Mouse (Mus musculus) C2C12 (cell line): ENCODE measurements around the gene Dnajb13. TPM values are rescaled to one million over a fixed set of nuclear protein-coding genes. Genes with fewer than 3 reads are reported as not detected.

ENCODE experiments used
- H3K27me3 ChIP-seq: one replicate; pipeline ENCODE4 v1.6.1; 2011; ENCODE audit not compliant: control insufficient read depth, insufficient read depth, insufficient read length
- H3K36me3 ChIP-seq: one replicate; pipeline ENCODE4 v1.6.1; 2011; ENCODE audit not compliant: control insufficient read depth, insufficient read depth
- H3K4me3 ChIP-seq: one replicate; pipeline ENCODE4 v1.5.1; 2011; ENCODE audit warnings: mild to moderate bottlenecking, control low read depth; ENCODE audit not compliant: poor library complexity, insufficient read depth, severe bottlenecking
- H3K79me2 ChIP-seq: one replicate; pipeline ENCODE4 v1.6.1; 2011; ENCODE audit not compliant: control insufficient read depth, insufficient read depth
- H3K79me3 ChIP-seq: one replicate; pipeline ENCODE4 v1.6.1; 2011; ENCODE audit warnings: low read depth, control low read depth
- H3ac ChIP-seq: one replicate; pipeline ENCODE3; 2011; ENCODE audit warnings: low read depth; ENCODE audit not compliant: control insufficient read depth, insufficient read length
- CEBPB ChIP-seq: IDR thresholded peaks from one replicate; pipeline ENCODE4 v1.6.1; 2011; ENCODE audit warnings: low read depth, mild to moderate bottlenecking, control low read depth, moderate library complexity
- CTCF ChIP-seq: IDR thresholded peaks from one replicate; pipeline ENCODE4 v1.5.1; 2011; ENCODE audit not compliant: control insufficient read depth, insufficient read depth, insufficient read length
- FOSL1 ChIP-seq: IDR thresholded peaks from one replicate; pipeline ENCODE4 v1.8.0; 2011; ENCODE audit warnings: mild to moderate bottlenecking, low read length; ENCODE audit not compliant: poor library complexity, insufficient read depth, severe bottlenecking
- MAX ChIP-seq: IDR thresholded peaks from one replicate; pipeline ENCODE4 v1.6.1; 2011; ENCODE audit warnings: mild to moderate bottlenecking, control low read depth
- MYOD1 ChIP-seq: IDR thresholded peaks from one replicate; pipeline ENCODE4 v1.6.1; 2011; ENCODE audit warnings: low read depth; ENCODE audit not compliant: control insufficient read depth, insufficient read length
- MYOG ChIP-seq: IDR thresholded peaks from one replicate; pipeline ENCODE4 v1.6.1; 2011; ENCODE audit not compliant: control insufficient read depth, insufficient read length; ENCODE audit errors: extremely low read depth
- USF1 ChIP-seq: IDR thresholded peaks from one replicate; pipeline ENCODE4 v1.6.1; 2011; ENCODE audit warnings: low read depth, mild to moderate bottlenecking, control low read depth, moderate library complexity
- long read RNA-seq, 2 experiments: library from polyadenylated mRNA; unstranded; transcript quantifications; one replicate each; pipeline ENCODE4 v2.0.0; 2019 to 2020
- polyA plus RNA-seq: library from polyadenylated mRNA; unstranded; fragments of >200 nt; fragmentation: generic; extraction: Trizol; gene quantifications from one replicate; pipeline ENCODE4 v1.2.1, GENCODE M21; 2012; ENCODE audit warnings: missing spikeins

The Dnajb13 gene
- polyA plus RNA-seq, result 0.07 TPM
- long read RNA-seq, experiment 1, result 0 reads
- long read RNA-seq, experiment 2, result 0 reads

DNA sequence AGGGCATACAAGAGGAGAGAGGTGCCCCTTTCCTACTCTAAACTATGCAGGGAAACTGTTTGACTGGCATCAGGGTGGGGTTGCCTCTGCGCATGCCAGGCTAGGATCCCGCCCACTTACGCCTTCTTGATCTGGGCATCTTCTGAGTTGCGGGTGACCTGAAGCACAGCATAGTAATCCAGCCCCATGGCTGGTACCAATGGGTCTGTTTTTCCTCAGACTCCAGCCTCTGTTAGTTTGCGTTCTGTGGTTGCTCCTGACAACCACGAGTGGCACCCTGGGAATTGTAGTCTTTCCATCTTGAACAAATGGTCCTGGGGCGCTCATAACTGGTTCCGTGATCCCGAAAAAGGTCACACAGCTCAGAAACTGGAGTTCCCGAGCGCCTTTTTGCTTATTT lies at the start of gene Dnajb13:
Gene Dnajb13 (minus strand): TSS at position 388 of the 400 bp plus-strand sequence.
- Histone ChIP-seq H3K27me3 (no peaks in the 10 kb centered on the region), H3K4me3 (no peak within 1 kb of the TSS), H3ac (no peak within 1 kb of the TSS), H3K79me3 (no peaks in the 10 kb centered on the region), H3K36me3 (no peaks in the 10 kb centered on the region), H3K79me2 (no peaks in the 10 kb centered on the region)
- TF ChIP-seq CEBPB, result no peak
- TF ChIP-seq MYOD1, result no peak
- TF ChIP-seq CTCF, result no peak
- TF ChIP-seq MYOG, result no peak
- no peak for TF ChIP-seq MAX
- no peak for TF ChIP-seq USF1

DNA sequence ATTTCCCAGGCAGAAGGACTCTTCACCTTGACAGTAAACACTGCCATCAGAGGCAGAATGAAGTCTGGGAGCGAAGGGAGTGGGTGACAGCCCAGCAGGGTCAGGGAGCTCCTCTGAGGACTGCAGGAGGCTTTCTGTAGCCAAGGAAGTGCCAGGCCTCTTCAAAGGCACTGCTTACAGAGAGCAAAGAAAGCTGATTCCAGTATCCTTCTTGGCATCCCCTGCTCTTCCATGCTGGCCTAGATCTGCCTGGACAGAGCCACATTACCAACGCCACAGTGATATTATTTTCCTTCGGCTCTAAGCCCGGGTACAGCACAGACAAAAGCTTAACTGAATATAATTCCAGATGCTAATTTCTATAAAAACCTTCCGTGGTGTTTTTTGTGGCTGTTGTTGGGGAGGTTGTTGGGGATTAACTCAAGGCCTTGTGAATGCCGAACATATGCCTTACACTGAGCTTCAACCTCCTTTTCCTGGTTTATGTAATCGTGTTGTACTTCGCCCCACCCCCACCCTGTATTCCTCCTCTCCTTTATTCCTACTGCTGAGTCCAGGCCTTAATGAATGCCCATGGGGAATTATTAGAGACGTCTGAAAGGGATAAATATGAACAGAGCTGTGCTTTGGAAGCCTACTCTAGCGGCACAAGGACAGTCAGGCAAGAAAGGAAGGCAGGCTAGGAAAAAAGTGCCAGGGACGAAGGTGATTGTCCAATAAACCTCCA lies 47.3 kb upstream of the Dnajb13 start:
- TF ChIP-seq MYOD1 (no peak), USF1 (no peak), MAX (no peak), MYOG (no peak), FOSL1 (no peak), CTCF (no peak), CEBPB (no peak)
- Histone ChIP-seq H3K79me3 (no peaks in the 10 kb centered on the region), H3ac (no peak overlapping the region), H3K36me3 (no peaks in the 10 kb centered on the region), H3K4me3 (no peak overlapping the region), H3K79me2 (no peaks in the 10 kb centered on the region), H3K27me3 (no peaks in the 10 kb centered on the region)

DNA sequence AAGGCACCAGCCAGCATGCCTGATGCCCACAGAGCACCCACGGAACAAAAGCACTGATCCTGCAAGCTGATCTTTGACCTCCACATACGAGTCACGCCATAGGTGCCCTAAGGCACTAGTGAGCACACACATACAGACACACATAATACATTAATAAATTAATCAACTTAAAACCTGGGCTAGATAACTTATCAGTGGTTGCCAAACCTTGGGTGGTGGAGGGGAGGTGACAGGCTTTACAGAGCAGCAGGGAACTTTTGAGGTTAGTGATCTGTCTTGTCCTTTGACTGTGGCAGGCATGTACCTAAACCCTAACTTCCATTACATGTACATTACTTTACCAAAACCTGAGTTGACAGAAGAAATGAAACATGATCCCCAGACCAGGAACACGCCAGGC lies 44.6 kb upstream of the Dnajb13 start:
- no peak overlapping the region for H3K4me3 ChIP-seq
- H3K27me3 ChIP-seq, result no peaks in the 10 kb centered on the region
- TF ChIP-seq FOSL1 (no peak), MYOD1 (no peak), CEBPB (no peak)
- H3K36me3 ChIP-seq, result no peaks in the 10 kb centered on the region
- H3K79me3 ChIP-seq, result no peaks in the 10 kb centered on the region
- H3K79me2 ChIP-seq, result no peaks in the 10 kb centered on the region
- H3ac ChIP-seq, result no peak overlapping the region

DNA sequence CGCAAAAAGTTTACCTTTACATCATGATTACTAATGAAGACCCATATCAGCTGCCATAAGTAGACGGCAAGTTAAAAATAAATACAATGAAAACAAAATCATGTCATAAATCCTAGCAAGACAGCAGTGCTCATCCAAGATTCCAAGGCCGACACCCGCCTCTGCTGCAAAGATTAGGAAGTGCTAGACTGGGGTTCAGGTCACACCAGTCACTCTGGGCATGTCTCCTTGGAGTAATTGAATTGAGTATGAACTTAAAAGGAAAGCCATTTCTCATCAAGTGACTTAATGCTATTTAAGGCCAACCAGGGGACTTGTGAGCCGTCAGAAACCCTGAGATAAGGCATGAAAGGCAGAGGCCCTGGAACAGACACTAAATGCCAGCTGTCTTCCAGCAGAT lies 42.5 kb upstream of the Dnajb13 start:
- TF ChIP-seq USF1, result no peak
- no peak for TF ChIP-seq FOSL1
- no peak for TF ChIP-seq MYOG
- no peak for TF ChIP-seq CEBPB
- Histone ChIP-seq H3ac (no peak overlapping the region), H3K4me3 (no peak overlapping the region), H3K36me3 (no peaks in the 10 kb centered on the region), H3K79me2 (no peaks in the 10 kb centered on the region), H3K79me3 (no peaks in the 10 kb centered on the region), H3K27me3 (no peaks in the 10 kb centered on the region)

DNA sequence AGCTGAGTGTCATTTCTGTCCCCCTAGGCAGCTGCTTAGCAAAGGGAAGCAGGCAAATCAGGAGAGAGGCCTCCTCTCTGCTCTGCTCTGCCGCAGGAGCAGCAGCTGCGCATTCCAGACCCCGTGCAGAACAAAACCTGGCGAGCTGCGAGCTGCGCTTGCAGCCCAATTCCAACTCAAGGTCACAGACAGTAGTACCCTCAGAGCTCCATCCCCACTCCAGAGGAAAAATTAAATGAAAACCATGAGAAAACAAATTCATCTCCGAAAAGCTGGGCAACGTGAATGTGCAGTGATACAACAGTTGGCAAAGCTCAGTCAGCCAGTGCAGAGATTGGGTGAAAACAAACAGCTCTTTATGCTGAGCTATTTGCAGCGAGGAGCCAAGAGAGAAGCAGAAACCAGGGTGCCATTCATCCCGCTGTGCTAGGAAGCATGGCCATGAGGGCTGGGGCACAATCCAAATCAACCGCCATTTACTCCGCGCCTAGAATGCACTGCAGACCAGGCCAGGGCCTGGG lies 40.7 kb upstream of the Dnajb13 start:
- no peaks in the 10 kb centered on the region for H3K79me3 ChIP-seq
- H3K36me3 ChIP-seq, result no peaks in the 10 kb centered on the region
- no peak overlapping the region for H3K4me3 ChIP-seq
- TF ChIP-seq FOSL1, result no peak
- no peak for TF ChIP-seq MAX
- no peak for TF ChIP-seq CTCF
- TF ChIP-seq MYOD1, result no peak
- TF ChIP-seq CEBPB, result no peak
- TF ChIP-seq MYOG, result no peak
- no peak for TF ChIP-seq USF1
- H3ac ChIP-seq, result no peak overlapping the region
- H3K79me2 ChIP-seq, result no peaks in the 10 kb centered on the region
- H3K27me3 ChIP-seq, result no peaks in the 10 kb centered on the region

DNA sequence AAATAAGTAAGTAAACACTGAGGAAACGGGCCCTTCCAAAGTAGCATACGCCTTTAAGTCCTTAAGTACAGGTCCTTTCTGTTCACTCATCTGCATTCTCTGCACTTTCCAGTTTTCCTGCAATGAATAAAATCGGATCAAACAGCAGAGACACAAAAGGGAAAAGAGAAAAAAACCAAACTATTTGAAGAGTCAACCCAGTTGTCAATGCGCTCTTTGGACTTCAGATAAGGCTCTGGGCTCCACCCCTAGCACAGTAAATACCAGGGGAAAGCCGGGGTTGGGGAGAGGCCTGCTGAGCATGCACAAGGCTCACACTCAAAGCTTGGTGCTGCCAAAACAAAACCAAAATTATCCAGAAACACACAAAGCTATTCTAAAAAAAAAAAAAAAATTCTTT lies 40.2 kb upstream of the Dnajb13 start:
- Histone ChIP-seq H3K36me3 (no peaks in the 10 kb centered on the region), H3K79me2 (no peaks in the 10 kb centered on the region), H3K79me3 (no peaks in the 10 kb centered on the region), H3K27me3 (no peaks in the 10 kb centered on the region), H3K4me3 (no peak overlapping the region), H3ac (no peak overlapping the region)
- TF ChIP-seq FOSL1 (no peak), MYOG (no peak), USF1 (no peak), MAX (no peak), CTCF (no peak), MYOD1 (no peak), CEBPB (no peak)
